Mouse (Mus musculus) liver, embryonic 11.5 days (tissue): ENCODE data around the gene Nsdhl. TPM values are rescaled to one million over a fixed set of nuclear protein-coding genes. Genes with fewer than 3 reads are reported as not detected.

Experiments
- microRNA counts: library from miRNA; unstranded; fragments of <30 nt; microRNA quantifications from one replicate; lab custom pipeline; 2015
- microRNA-seq: library from miRNA; unstranded; fragments of <30 nt; microRNA quantifications from one replicate; pipeline ENCODE4, GENCODE M21; 2017; ENCODE audit warnings: borderline number of aligned reads
- polyA plus RNA-seq: library from polyadenylated mRNA; unstranded; fragments of >200 nt; fragmentation: Nextera tagmentation; extraction: Ambion mirVana; gene quantifications from 2 replicates; pipeline ENCODE4 v1.2.1, GENCODE M21; 2014

The Nsdhl gene
- polyA plus RNA-seq, 1 experiment from 2014 or later, result 29.6 TPM

MicroRNAs within 50 kb of the gene (microRNA counts, 519-probe panel; counts per million panel counts)
- microRNA mmu-miR-2137 (lab: Ali Mortazavi, UCI), result not detected

Small RNA genes lying within 50 kb of the gene (microRNA-seq; reads per million reads assigned to microRNA genes)
- 17.6 reads per million, percentile 29 among the genes with 10 or more reads in this experiment for gene Mir2137

Other genes with a start within 250 kb of the Nsdhl start
- gene Gabrq, start 93.4 kb upstream of the Nsdhl start, polyA plus RNA-seq, result 0.03 TPM in 1 of 2 replicates, not detected in the other
- gene Cetn2, start 146 bp upstream of the Nsdhl start, polyA plus RNA-seq, result 74.3 and 77.2 TPM in 2 replicates
- gene Zfp185, start 68.8 kb downstream of the Nsdhl start, polyA plus RNA-seq, result 2.0 and 2.4 TPM in 2 replicates
- gene Pnma5, start 118.5 kb downstream of the Nsdhl start, polyA plus RNA-seq, result not detected in 2 replicates
- gene Pnma3, start 146.2 kb downstream of the Nsdhl start, polyA plus RNA-seq, result not detected in 2 replicates
- gene Xlr4a, start 163.9 kb downstream of the Nsdhl start, polyA plus RNA-seq, result 1.2 and 1.9 TPM in 2 replicates
- gene Xlr3a, start 178.5 kb downstream of the Nsdhl start, polyA plus RNA-seq, result 4.3 and 4.5 TPM in 2 replicates
- gene Gm14685, start 198.5 kb downstream of the Nsdhl start, polyA plus RNA-seq, result 0.13 TPM in 1 of 2 replicates, not detected in the other
- gene Xlr5b, start 230.2 kb downstream of the Nsdhl start, polyA plus RNA-seq, result not detected in 2 replicates
- gene DXBay18, start 230.9 kb downstream of the Nsdhl start, polyA plus RNA-seq, result not detected in 2 replicates